Mouse (Mus musculus): ENCODE measurements at regions not wholly inside any gene's neighbourhood (a gene's known extent, or its start where the extent isn't known, plus 50 kb on each side); places are given as distances from the start of the nearest gene placed in this dataset.

GRCm38 (mm10) chr9:15420677-15421076, 63.1 kb upstream of the Cep295 start:
- DNase-seq = no peak

- peak; percentile 73 for DNase-seq
These were observed 64.3 kb upstream of the Cep295 start for GRCm38 (mm10) chr9:15421864-15422263.

GRCm38 (mm10) chr9:15434279-15434678, 59.0 kb upstream of the Smco4 start:
- DNase-seq = peak; percentile 42

GRCm38 (mm10) chr9:15439319-15439980, 53.8 kb upstream of the Smco4 start:
- DNase-seq = peak; percentile 16

GRCm38 (mm10) chr9:15442131-15442530, 51.1 kb upstream of the Smco4 start:
- DNase-seq = no peak
